Mouse (Mus musculus): ENCODE measurements around the gene Tnk2. TPM values are rescaled to one million over a fixed set of nuclear protein-coding genes. Genes with fewer than 3 reads are reported as not detected.

Tnk2 gene
- polyA plus RNA-seq, 1 experiment from 2014 or later: 12.0 TPM

Other genes starting within 250 kb of the Tnk2 start
- not detected in 2 replicates for gene Tm4sf19, start 243.4 kb upstream of the Tnk2 start, polyA plus RNA-seq (2015; fragmentation: Nextera tagmentation; extraction: Ambion mirVana)
- 27.4 and 27.5 TPM in 2 replicates for gene Tctex1d2, start 224.2 kb upstream of the Tnk2 start, polyA plus RNA-seq (2015; fragmentation: Nextera tagmentation; extraction: Ambion mirVana)
- 39.4 and 42.7 TPM in 2 replicates for gene Pcyt1a, start 213.0 kb upstream of the Tnk2 start, polyA plus RNA-seq (2015; fragmentation: Nextera tagmentation; extraction: Ambion mirVana)
- gene Slc51a, start 156.0 kb upstream of the Tnk2 start, polyA plus RNA-seq (2015; fragmentation: Nextera tagmentation; extraction: Ambion mirVana): 17.7 and 25.2 TPM in 2 replicates
- gene Zdhhc19, start 147.6 kb upstream of the Tnk2 start, polyA plus RNA-seq (2015; fragmentation: Nextera tagmentation; extraction: Ambion mirVana): 0.21 and 0.22 TPM in 2 replicates
- 68.8 and 74.5 TPM in 2 replicates for gene Tfrc, start 35.0 kb upstream of the Tnk2 start, polyA plus RNA-seq (2015; fragmentation: Nextera tagmentation; extraction: Ambion mirVana)
- gene Muc4, start 92.0 kb downstream of the Tnk2 start, polyA plus RNA-seq (2015; fragmentation: Nextera tagmentation; extraction: Ambion mirVana): 6.4 and 7.3 TPM in 2 replicates
- 0.06 and 0.08 TPM in 2 replicates for gene Muc20, start 153.6 kb downstream of the Tnk2 start, polyA plus RNA-seq (2015; fragmentation: Nextera tagmentation; extraction: Ambion mirVana)
- gene Smbd1, start 166.6 kb downstream of the Tnk2 start, polyA plus RNA-seq (2015; fragmentation: Nextera tagmentation; extraction: Ambion mirVana): 0.27 TPM in 1 of 2 replicates, not detected in the other
- 77.5 and 85.7 TPM in 2 replicates for gene Fyttd1, start 233.6 kb downstream of the Tnk2 start, polyA plus RNA-seq (2015; fragmentation: Nextera tagmentation; extraction: Ambion mirVana)
- 16.5 and 17.1 TPM in 2 replicates for gene Rubcn, start 233.9 kb downstream of the Tnk2 start, polyA plus RNA-seq (2015; fragmentation: Nextera tagmentation; extraction: Ambion mirVana)